Mouse (Mus musculus): ENCODE measurements around the gene Sox10. TPM values are rescaled to one million over a fixed set of nuclear protein-coding genes. Genes with fewer than 3 reads are reported as not detected.
A peak's percentile ranks its signal among the peaks of the same experiment; 100 is the strongest.

Sox10 gene
- total RNA-seq (2021) = 1 to 10 TPM in 1 of 2 experiments, under 1 TPM in 1; 0.97 to 1.8 TPM
- long read RNA-seq, experiment 1 = 0 reads
- long read RNA-seq, experiment 2 = 0 reads

- intact Hi-C loops (cut with DNase I) = no loop called here
- DNase-seq = no peak
Measured at GRCm38 (mm10) chr15:79165140-79165539, at the start of gene Sox10. Sox10 (minus strand) TSS chr15:79165240.

DNA sequence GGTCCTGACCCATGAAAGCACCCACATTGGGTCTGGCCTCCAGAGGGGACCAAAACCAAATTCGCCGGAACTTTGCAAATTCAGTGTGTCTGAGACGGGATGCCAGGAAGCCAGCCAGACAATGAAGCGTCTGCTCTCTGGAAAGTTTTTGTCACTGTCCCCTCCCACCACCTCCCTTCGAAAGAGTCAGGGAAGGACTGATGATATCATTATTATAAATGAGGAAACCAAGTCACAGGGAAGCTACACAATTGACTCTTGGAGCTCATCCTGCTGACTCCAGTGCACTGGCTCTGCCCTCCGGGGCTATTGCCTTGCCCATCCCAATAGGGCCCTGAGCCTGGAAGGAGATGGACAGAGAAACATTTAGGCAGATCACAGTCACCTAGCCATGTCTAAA, 48.6 kb upstream of the Sox10 start:
- intact Hi-C loops (cut with DNase I) = no loop called here
- no peak for DNase-seq

DNA sequence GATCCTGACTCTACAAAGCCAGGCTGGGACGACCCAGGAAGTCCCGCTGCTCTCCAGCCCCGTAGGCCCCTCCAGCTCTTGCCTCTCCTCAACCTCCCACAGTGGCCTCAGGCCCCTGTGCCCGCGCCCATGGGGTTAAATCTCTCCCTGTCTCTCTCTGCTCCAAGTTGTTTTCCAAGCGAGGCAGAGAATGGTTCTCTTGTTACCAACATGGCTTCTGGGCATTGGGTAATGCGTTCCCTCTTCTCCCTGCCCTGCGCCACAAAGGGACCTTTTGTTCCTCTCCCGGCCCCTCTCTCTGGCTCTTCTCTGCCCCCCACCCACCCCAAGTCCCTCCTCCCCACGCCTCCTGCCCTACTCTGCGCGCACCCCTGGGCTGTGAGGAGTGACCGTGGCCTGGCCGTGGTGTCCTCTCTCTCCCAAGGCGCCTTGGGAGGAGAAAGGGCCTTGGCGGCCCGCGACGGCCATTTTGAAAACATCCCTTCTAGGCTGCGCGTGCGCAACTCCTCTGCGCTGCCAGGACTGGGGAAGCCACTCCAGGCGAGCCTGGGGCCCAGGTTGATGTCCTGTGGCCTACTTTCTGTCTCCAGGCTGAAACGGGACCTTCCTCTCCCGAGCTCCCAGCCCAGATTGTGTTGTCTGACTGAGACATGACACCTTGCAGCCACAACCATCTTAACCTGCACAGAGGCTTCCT, 47.9 kb upstream of the Sox10 start:
- no peak for DNase-seq
- intact Hi-C loops (cut with DNase I) = no loop called here

- intact Hi-C loops (cut with DNase I) = no loop called here
Measured at GRCm38 (mm10) chr15:79210357-79210756, 45.3 kb upstream of the Sox10 start.

GRCm38 (mm10) chr15:79208758-79209439, 43.9 kb upstream of the Sox10 start:
- intact Hi-C loops (cut with DNase I) = no loop called here
- peak in 1 of 2 experiments; percentile 27 for DNase-seq

More at GRCm38 (mm10) chr15:79210357-79210756, 45.3 kb upstream of the Sox10 start:
- no peak for DNase-seq

- peak in 1 of 2 experiments; percentile 30 for DNase-seq
Measured at GRCm38 (mm10) chr15:79208211-79208610, 43.2 kb upstream of the Sox10 start.

GRCm38 (mm10) chr15:79202575-79202974, 37.5 kb upstream of the Sox10 start:
- no peak for DNase-seq
- intact Hi-C loops (cut with DNase I) = no loop called here

More at GRCm38 (mm10) chr15:79208211-79208610, 43.2 kb upstream of the Sox10 start:
- intact Hi-C loops (cut with DNase I) = no loop called here

DNA sequence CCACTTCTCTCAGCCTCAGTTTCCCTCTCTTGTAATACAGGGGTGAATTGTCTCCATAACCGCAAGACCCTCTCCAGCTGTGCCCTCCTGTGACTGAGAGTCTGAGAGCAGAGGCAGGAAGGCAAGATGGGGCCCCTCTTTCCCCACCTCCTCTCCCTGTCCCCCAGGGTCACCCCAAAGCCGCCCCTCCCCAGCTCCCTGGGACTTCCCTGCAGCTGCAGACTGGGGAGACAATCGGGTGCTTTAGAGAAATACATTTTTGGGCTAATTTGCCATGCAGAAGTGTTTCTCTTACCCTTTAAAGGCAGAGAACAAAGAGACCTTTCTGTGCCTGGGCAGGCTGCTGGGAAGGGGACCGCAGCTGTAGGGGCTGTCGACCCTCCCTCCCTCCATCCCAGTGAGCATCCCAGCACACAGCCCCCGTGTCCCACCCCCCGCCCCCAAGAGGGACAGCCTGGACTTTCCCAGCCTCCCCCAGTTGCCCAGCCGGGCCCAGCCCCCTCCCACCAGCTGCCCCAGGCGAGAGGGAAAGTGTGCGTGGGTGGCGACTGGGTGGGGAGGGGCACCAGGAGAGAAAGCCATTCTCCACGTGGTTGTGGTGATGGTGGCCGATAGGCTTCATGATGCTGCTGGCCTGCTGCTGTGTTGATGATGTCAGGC, 36.6 kb upstream of the Sox10 start:
- no peak for DNase-seq
- intact Hi-C loops (cut with DNase I) = no loop called here

DNA sequence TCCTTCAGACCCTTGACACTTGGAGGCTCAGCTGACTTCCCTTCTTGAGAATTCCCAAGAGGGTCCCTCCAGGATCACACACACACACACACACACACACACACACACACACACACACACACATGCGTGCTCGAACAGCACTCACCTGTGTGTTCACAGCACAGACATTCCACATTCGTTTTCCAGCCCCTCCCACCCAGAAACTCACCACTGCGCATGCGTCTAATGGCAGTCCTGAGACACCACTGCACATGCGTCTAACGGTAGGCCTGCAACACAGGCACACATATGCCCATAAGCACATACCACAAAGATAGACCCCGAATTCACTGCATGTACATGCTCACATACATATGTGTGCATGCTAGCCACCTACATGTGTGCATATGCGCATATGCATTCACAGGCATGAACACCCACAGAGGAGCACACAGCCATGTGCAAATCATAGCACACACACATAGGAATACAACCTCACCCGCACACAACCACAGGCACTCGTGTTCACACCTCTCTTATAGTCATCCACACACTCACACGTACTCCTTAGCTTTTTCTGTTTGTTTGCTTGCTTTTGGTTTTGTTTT, 34.4 kb upstream of the Sox10 start:
- DNase-seq = no peak
- intact Hi-C loops (cut with DNase I) = no loop called here

- intact Hi-C loops (cut with DNase I) = no loop called here
- no peak for DNase-seq
Measured at GRCm38 (mm10) chr15:79195492-79195891, 30.5 kb upstream of the Sox10 start.

DNA sequence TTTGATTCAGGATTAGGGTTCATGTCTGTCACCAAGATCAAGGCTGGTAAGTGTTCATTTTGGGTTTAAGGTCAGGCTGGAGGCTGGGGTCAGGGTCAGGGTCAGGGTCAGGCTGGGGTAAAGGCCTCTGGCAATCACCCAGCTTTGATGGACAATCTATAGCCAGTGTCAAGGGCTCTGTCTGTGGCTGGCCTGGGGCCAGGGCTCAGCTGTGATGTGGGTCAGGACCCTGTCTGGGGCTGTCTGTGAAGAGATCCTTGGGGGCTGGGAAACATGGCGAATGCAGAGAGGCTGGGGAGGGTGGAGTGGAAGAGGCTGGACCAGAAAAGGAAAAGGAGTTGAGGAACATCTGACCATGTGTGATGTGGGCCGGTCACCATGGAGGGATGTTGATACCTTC, 29.9 kb upstream of the Sox10 start:
- intact Hi-C loops (cut with DNase I) = no loop called here
- no peak for DNase-seq

DNA sequence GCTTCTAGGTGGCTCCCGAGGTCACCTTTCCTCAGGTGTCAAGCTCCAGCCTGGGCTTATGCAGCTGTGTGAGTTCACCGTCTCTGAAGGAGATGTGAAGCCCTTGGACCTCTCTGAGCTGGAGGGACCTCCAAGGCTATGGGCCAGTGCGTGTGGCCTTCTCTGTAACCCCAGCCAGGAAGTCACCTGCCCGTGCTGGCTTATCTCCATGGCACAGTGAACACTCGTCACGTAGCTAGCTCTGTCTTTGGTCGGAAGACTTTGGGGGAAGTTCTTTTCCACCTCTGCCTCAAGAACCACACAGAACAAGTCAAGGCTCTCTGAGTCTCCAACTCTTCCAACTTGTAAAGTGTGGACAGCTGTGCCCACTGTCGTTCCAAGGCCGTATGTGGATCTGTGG, 29.0 kb upstream of the Sox10 start:
- DNase-seq = no peak
- intact Hi-C loops (cut with DNase I) = no loop called here

GRCm38 (mm10) chr15:79192885-79193845, 28.1 kb upstream of the Sox10 start:
- DNase-seq = no peak

GRCm38 (mm10) chr15:79192450-79192849, 27.4 kb upstream of the Sox10 start:
- no peak for DNase-seq

More at GRCm38 (mm10) chr15:79192885-79193845, 28.1 kb upstream of the Sox10 start:
- intact Hi-C loops (cut with DNase I) = no loop called here

GRCm38 (mm10) chr15:79191426-79191825, 26.4 kb upstream of the Sox10 start:
- intact Hi-C loops (cut with DNase I) = no loop called here
- no peak for DNase-seq

More at GRCm38 (mm10) chr15:79192450-79192849, 27.4 kb upstream of the Sox10 start:
- intact Hi-C loops (cut with DNase I) = no loop called here

GRCm38 (mm10) chr15:79187819-79188218, 22.8 kb upstream of the Sox10 start:
- no peak for DNase-seq
- intact Hi-C loops (cut with DNase I) = no loop called here

DNA sequence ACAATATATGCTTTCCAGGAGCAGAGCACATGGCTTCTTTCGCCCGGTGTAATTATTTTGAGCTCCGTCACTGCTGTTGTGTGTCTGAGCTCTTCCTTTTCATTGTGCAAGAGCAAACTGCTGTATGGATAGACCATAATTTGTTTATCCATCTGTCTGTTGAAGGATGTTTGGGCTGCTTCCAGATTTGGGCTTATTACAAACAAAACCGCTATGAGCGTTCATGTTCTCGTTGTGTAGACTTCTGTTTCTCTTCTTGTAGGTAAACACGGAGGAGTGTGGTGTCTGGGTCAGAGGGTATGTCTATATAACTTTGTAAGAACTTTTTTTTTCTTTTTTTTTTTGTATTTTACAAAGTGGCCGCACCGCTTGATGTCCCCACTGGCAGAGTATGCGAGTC, 20.2 kb upstream of the Sox10 start:
- DNase-seq = no peak
- intact Hi-C loops (cut with DNase I) = no loop called here

GRCm38 (mm10) chr15:79176905-79177304, 11.9 kb upstream of the Sox10 start:
- intact Hi-C loops (cut with DNase I) = no loop called here
- DNase-seq = no peak

DNA sequence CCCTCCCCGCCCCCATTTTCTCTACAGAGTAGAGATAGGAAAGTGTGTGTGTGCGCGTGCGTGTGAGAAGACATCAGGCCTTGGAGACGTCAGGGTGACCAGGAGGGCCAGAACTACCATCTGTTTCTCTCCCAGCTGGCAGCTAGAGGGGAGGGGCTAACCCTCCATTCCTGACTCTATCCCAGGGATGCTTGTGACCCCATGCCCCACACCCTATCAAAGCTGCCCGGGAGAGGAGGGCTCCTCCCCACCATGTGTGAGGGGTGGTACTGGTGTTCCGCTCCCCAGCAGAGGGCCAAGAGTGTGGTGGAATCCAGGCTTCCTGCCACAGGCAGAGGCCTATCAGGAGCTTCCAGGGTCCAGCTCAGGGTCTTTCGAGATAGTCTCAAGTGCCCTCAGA, 1.7 kb upstream of the Sox10 start:
- intact Hi-C loops (cut with DNase I) = no loop called here
- DNase-seq = no peak

GRCm38 (mm10) chr15:79164251-79164650, 789 bp downstream of the Sox10 start:
- intact Hi-C loops (cut with DNase I) = no loop called here

More at GRCm38 (mm10) chr15:79164251-79164650, 789 bp downstream of the Sox10 start:
- no peak for DNase-seq
